In the genomic region with DNA sequence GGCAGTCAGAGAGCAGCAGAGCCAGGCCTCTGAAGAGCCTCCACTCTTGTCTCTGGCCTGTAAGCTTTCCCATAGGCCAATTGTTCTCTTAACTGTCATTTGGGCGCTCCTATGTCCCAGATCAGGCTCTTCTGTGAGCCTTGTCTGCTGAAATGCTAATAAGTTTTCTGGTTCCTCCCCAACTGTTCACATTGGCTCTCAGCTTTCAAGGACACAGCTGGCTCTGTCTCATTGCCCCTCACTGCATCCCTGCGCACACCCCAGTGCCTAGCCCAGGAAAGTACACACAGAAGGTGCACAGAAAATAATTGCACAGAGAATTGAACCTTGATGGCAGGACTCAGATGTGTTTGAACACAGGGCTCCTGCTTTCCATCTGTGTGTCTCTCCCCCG, we compare ENCODE assay signal across 16 mouse cellular contexts. TPM values are rescaled to one million over a fixed set of nuclear protein-coding genes. Genes with fewer than 3 reads are reported as not detected.
DNase-seq lines count a peak whose midpoint lies in the region; ATAC-seq lines count a peak whose summit lies in the region.
"Had no signal": no experiment of that assay in that cellular context is flagged by ENCODE, and none has a peak within 500 bp of the region (broad histone marks: within the 10 kb centered on the region; RNA-seq: fewer than 3 reads in every experiment).

No protein-coding gene starts in this region.

- no peak for DNase-seq in heart, embryonic 10.5 days (ENCODE audit: low spot score)
- no peak for DNase-seq in heart, postnatal 25 days (ENCODE audit: low spot score)
- peak; percentile 90 for DNase-seq in ZHBTc4 (ENCODE audit: low read depth, low spot score)
- DNase-seq in neural tube, embryonic 11.5 days (ENCODE audit: low spot score) = no peak
- no peak for DNase-seq in thymus, postnatal 4 days
- DNase-seq in B cell, adult 2 months = no peak
- no peak for DNase-seq in testis, postnatal 10 days (ENCODE audit: low spot score)
- DNase-seq: adrenal gland, postnatal 14 days; cerebellum, adult 11-12 months; kidney, adult 11 months; layer of hippocampus, postnatal 36 days; liver; lung, postnatal 36 days had no signal

- H3K4me3 ChIP-seq in heart, embryonic 10.5 days = no peak overlapping the region
- no peak overlapping the region for H3K4me3 ChIP-seq in hindbrain, embryonic 16.5 days (ENCODE audit: low read length)
- H3K4me3 ChIP-seq in neural tube, embryonic 11.5 days (ENCODE audit: low read depth, low read length) = no peak overlapping the region
- H3K4me3 ChIP-seq: heart, embryonic 13.5 days; myocyte had no signal

- intact Hi-C loops in heart, postnatal 25 days (cut with DNase I) = no loop called here

- no peaks in the 10 kb centered on the region for H3K36me3 ChIP-seq in heart, embryonic 10.5 days
- H3K36me3 ChIP-seq in hindbrain, embryonic 16.5 days (ENCODE audit: control insufficient read depth, insufficient read depth, low read length) = no peaks in the 10 kb centered on the region
- no peaks in the 10 kb centered on the region for H3K36me3 ChIP-seq in neural tube, embryonic 11.5 days (ENCODE audit: control insufficient read depth, insufficient read depth, low read length)
- H3K36me3 ChIP-seq: heart, embryonic 13.5 days had no signal

- H3K4me2 ChIP-seq in hindbrain, embryonic 16.5 days (ENCODE audit: low read length) = no peak overlapping the region
- no peak overlapping the region for H3K4me2 ChIP-seq in neural tube, embryonic 11.5 days (ENCODE audit: low read depth)
- H3K4me2 ChIP-seq: heart, embryonic 13.5 days had no signal

- H3K9me3 ChIP-seq in heart, embryonic 10.5 days = no peaks in the 10 kb centered on the region
- no peaks in the 10 kb centered on the region for H3K9me3 ChIP-seq in hindbrain, embryonic 16.5 days (ENCODE audit: control insufficient read depth, low read length)
- H3K9me3 ChIP-seq in neural tube, embryonic 11.5 days (ENCODE audit: control insufficient read depth, low read length) = no peaks in the 10 kb centered on the region
- H3K9me3 ChIP-seq: heart, embryonic 13.5 days had no signal

- ATAC-seq in hindbrain, embryonic 16.5 days = peak; percentile 40; the same call in 1 of the 2 replicates
- no peak for ATAC-seq in neural tube, embryonic 11.5 days (ENCODE audit: insufficient read depth, low FRiP score, low TSS enrichment)

- WGBS in heart, embryonic 10.5 days = 61% methylated on average over 3 of the region's 3 CpGs
- WGBS in hindbrain, embryonic 16.5 days = 24% methylated on average over 3 of the region's 3 CpGs
- WGBS in neural tube, embryonic 11.5 days = 36% methylated on average over 3 of the region's 3 CpGs

- H3K9ac ChIP-seq in hindbrain, embryonic 16.5 days (ENCODE audit: low read depth, low read length) = peak overlapping the region; percentile 27; the same call in 1 of the 2 replicates
- no peak overlapping the region for H3K9ac ChIP-seq in neural tube, embryonic 11.5 days (ENCODE audit: low read length)
- H3K9ac ChIP-seq: heart, embryonic 13.5 days had no signal

- H3K27me3 ChIP-seq in heart, embryonic 10.5 days (ENCODE audit: insufficient read depth, poor library complexity, severe bottlenecking) = no peaks in the 10 kb centered on the region
- H3K27me3 ChIP-seq in hindbrain, embryonic 16.5 days (replicated peaks; ENCODE audit: control insufficient read depth, insufficient read depth, low read length) = no peaks in the 10 kb centered on the region
- H3K27me3 ChIP-seq in neural tube, embryonic 11.5 days (ENCODE audit: control insufficient read depth, insufficient read depth, low read length) = no peaks in the 10 kb centered on the region
- H3K27me3 ChIP-seq: heart, embryonic 13.5 days had no signal

- 0 out of 2 replicates have a peak overlapping the region, but pooled peaks have one; percentile 37 for H3K27ac ChIP-seq in heart, embryonic 10.5 days
- peak overlapping the region; percentile 34; the same call in 1 of the 2 replicates for H3K27ac ChIP-seq in hindbrain, embryonic 16.5 days (ENCODE audit: low read depth, low read length)
- H3K27ac ChIP-seq in neural tube, embryonic 11.5 days (ENCODE audit: low read depth, low read length) = peak overlapping the region; percentile 36; the same call in 1 of the 2 replicates
- H3K27ac ChIP-seq: heart, embryonic 13.5 days had no signal

- H3K4me1 ChIP-seq in heart, embryonic 10.5 days = peaks cover 21% of the 10 kb centered on the region
- peaks cover 11% of the 10 kb centered on the region for H3K4me1 ChIP-seq in hindbrain, embryonic 16.5 days (ENCODE audit: control insufficient read depth, insufficient read depth, low read depth, low read length)
- peaks cover 5% of the 10 kb centered on the region; the same call in 1 of the 2 replicates for H3K4me1 ChIP-seq in neural tube, embryonic 11.5 days (ENCODE audit: control insufficient read depth, insufficient read depth, low read length)

RNA-seq across cellular contexts. Expression of a gene that starts 14.7 kb away (rescaled TPM):
- not detected in 2 replicates for polyA plus RNA-seq in heart, embryonic 10.5 days (2016; fragmentation: Nextera tagmentation; extraction: Ambion mirVana)
- 1 to 10 TPM; 2.6 to 2.9 TPM for total RNA-seq in heart, postnatal 25 days (2021)
- 119 and 120 TPM in 2 replicates for polyA plus RNA-seq in hindbrain, embryonic 16.5 days (2015; fragmentation: Nextera tagmentation; extraction: Ambion mirVana)
- 14.3 and 15.8 TPM in 2 replicates for polyA plus RNA-seq in neural tube, embryonic 11.5 days (2014; fragmentation: Nextera tagmentation; extraction: Ambion mirVana)

RNA-seq across cellular contexts. Expression of a gene that starts 24.9 kb away (rescaled TPM):
- 85.0 and 95.4 TPM in 2 replicates for polyA plus RNA-seq in heart, embryonic 10.5 days (2016; fragmentation: Nextera tagmentation; extraction: Ambion mirVana)
- total RNA-seq in heart, postnatal 25 days (2021) = 10 to 100 TPM; 80.7 to 84.4 TPM
- polyA plus RNA-seq in hindbrain, embryonic 16.5 days (2015; fragmentation: Nextera tagmentation; extraction: Ambion mirVana) = 95.0 and 95.9 TPM in 2 replicates
- polyA plus RNA-seq in neural tube, embryonic 11.5 days (2014; fragmentation: Nextera tagmentation; extraction: Ambion mirVana) = 114 and 117 TPM in 2 replicates

Comparison
In these comparisons a context has a peak if more than half of its experiments do, and no peak if none do; other contexts are left out.
1. RNA of a gene that starts 14.7 kb away (polyA plus RNA-seq): 119 to 120 TPM in hindbrain, embryonic 16.5 days and 14.3 to 15.8 TPM in neural tube, embryonic 11.5 days; not detected in heart, embryonic 10.5 days; every median in the first group is over 10 times any median in the second.
2. Peak in every context shown above with its lines, with median percentiles within 50 percentile points of each other: H3K27ac ChIP-seq.